Mouse (Mus musculus) right cerebral cortex, postnatal 25 days (tissue): ENCODE results near the gene Gm20834.
"Not testable (repeated sequence)": the region's sequence is repeated elsewhere in the genome, so short reads cannot be mapped to it uniquely, and the experiment has no call there.

Source experiments
- DNase-seq: peaks from one replicate; pipeline ENCODE4 v3.0.0; 2022

Gene Gm20834

GRCm38 (mm10) chrY:10324489-10324888 lies at the start of gene Gm20834:
Gene Gm20834 (minus strand): TSS chrY:10324589.
- DNase-seq = not testable (repeated sequence)
